Mouse (Mus musculus): ENCODE results near the gene Dnm3.

Dnm3 gene

GRCm38 (mm10) chr1:161979536-161979935 is 498.3 kb downstream of the Dnm3 start, which contains the start of gene 4930558K02Rik:
TSS of gene 4930558K02Rik (minus strand) at chr1:161979636.
- no peak for DNase-seq

GRCm38 (mm10) chr1:161978173-161978700 is 499.6 kb downstream of the Dnm3 start:
- DNase-seq, result no peak

GRCm38 (mm10) chr1:161977331-161977730 is 500.5 kb downstream of the Dnm3 start:
- no peak for DNase-seq

GRCm38 (mm10) chr1:161976255-161977182 is 501.3 kb downstream of the Dnm3 start:
- peak; percentile 70 for DNase-seq

GRCm38 (mm10) chr1:161972233-161972632 is 505.6 kb downstream of the Dnm3 start:
- DNase-seq, result no peak

GRCm38 (mm10) chr1:161970874-161971273 is 507.0 kb downstream of the Dnm3 start:
- no peak for DNase-seq

- DNase-seq, result peak; percentile 96
Observed at GRCm38 (mm10) chr1:161968589-161969407, 509.0 kb downstream of the Dnm3 start, which contains the start of gene Pigc. TSS of gene Pigc (plus strand) at chr1:161969186.

- no peak for DNase-seq
Observed at GRCm38 (mm10) chr1:161967936-161968335, 509.9 kb downstream of the Dnm3 start.

GRCm38 (mm10) chr1:161962465-161963377 is 515.1 kb downstream of the Dnm3 start:
- no peak for DNase-seq

GRCm38 (mm10) chr1:161957964-161958950 is 519.6 kb downstream of the Dnm3 start:
- DNase-seq, result no peak

- no peak for DNase-seq
Observed at GRCm38 (mm10) chr1:161955846-161956245, 522.0 kb downstream of the Dnm3 start.

GRCm38 (mm10) chr1:161952599-161952998 is 525.2 kb downstream of the Dnm3 start:
- no peak for DNase-seq

- no peak for DNase-seq
Observed at GRCm38 (mm10) chr1:161951009-161951779, 526.6 kb downstream of the Dnm3 start.

- no peak for DNase-seq
Observed at GRCm38 (mm10) chr1:161942082-161942481, 535.8 kb downstream of the Dnm3 start.
